Mouse (Mus musculus) left cerebral cortex, postnatal 10 days (tissue): Measurements from ENCODE around the gene Olfr558. TPM values are rescaled to one million over a fixed set of nuclear protein-coding genes. Genes with fewer than 3 reads are reported as not detected.

Source experiments
- total RNA-seq, 2 experiments: library from RNA; stranded (reverse); gene quantifications; 2 replicates each; pipeline ENCODE4 v1.2.3; 2021

Gene Olfr558
- total RNA-seq, 2 experiments from 2014 or later = 0.15 to 0.32 TPM

Other genes starting within 250 kb of the Olfr558 start
- gene Olfr543, start 220.5 kb upstream of the Olfr558 start, total RNA-seq = not detected
- gene Olfr544, start 213.9 kb upstream of the Olfr558 start, total RNA-seq = not detected
- not detected for gene Olfr545, start 202.6 kb upstream of the Olfr558 start, total RNA-seq
- gene Olfr547, start 167.5 kb upstream of the Olfr558 start, total RNA-seq = not detected
- not detected for gene Olfr548-ps1, start 161.3 kb upstream of the Olfr558 start, total RNA-seq
- gene Olfr549, start 152.3 kb upstream of the Olfr558 start, total RNA-seq = not detected
- gene Trim21, start 136.7 kb upstream of the Olfr558 start, total RNA-seq = 1 to 10 TPM; 1.8 to 2.9 TPM
- gene Olfr550, start 130.8 kb upstream of the Olfr558 start, total RNA-seq = under 1 TPM; 0.24 to 0.51 TPM
- not detected for gene Olfr551, start 110.3 kb upstream of the Olfr558 start, total RNA-seq
- not detected for gene Olfr552, start 104.4 kb upstream of the Olfr558 start, total RNA-seq
- gene Olfr553, start 84.0 kb upstream of the Olfr558 start, total RNA-seq = not detected
- gene Olfr554, start 63.8 kb upstream of the Olfr558 start, total RNA-seq = not detected
- gene Olfr555, start 43.4 kb upstream of the Olfr558 start, total RNA-seq = not detected
- gene Olfr556, start 37.3 kb upstream of the Olfr558 start, total RNA-seq = not detected
- gene Trim68, start 14.9 kb upstream of the Olfr558 start, total RNA-seq = 1 to 10 TPM; 4.9 to 5.4 TPM
- not detected for gene Olfr557, start 6.3 kb upstream of the Olfr558 start, total RNA-seq
- not detected for gene Olfr33, start 16.9 kb downstream of the Olfr558 start, total RNA-seq
- gene Olfr559, start 25.3 kb downstream of the Olfr558 start, total RNA-seq = not detected
- not detected for gene Olfr560, start 57.2 kb downstream of the Olfr558 start, total RNA-seq
- gene Olfr78, start 57.3 kb downstream of the Olfr558 start, total RNA-seq = under 1 TPM; 0.51 to 0.55 TPM
- not detected for gene Olfr561, start 69.0 kb downstream of the Olfr558 start, total RNA-seq
- gene Olfr564, start 101.3 kb downstream of the Olfr558 start, total RNA-seq = not detected
- not detected for gene Olfr566, start 156.6 kb downstream of the Olfr558 start, total RNA-seq
- not detected for gene Olfr568, start 174.9 kb downstream of the Olfr558 start, total RNA-seq
- gene Olfr569, start 188.7 kb downstream of the Olfr558 start, total RNA-seq = not detected
- gene Olfr570, start 192.4 kb downstream of the Olfr558 start, total RNA-seq = not detected
- not detected for gene Olfr571, start 215.3 kb downstream of the Olfr558 start, total RNA-seq
- gene Olfr572, start 222.2 kb downstream of the Olfr558 start, total RNA-seq = not detected
- not detected for gene Olfr573-ps1, start 240.4 kb downstream of the Olfr558 start, total RNA-seq
- not detected for gene Olfr574, start 246.3 kb downstream of the Olfr558 start, total RNA-seq